8 mouse cellular contexts compared by ENCODE assay signal in the genomic region with DNA sequence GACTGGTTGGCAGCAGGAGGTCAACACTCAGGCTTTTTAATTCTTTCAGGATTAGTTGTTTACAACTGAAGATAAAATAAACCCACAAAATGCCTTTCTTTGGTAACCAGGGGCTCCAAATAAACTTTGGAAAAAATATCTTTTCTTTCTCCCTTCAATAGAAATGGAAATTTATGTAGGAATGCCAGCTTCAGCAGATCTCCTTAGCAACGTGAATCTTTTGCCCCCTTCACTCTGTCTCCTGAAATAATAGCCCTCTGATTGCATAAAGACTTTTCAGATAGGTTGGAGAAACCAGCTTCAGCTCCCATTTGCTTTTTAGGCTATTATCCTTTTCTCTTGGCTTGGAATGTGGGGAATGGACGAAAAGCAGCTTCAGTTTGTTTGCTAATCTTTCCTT. TPM values are rescaled to one million over a fixed set of nuclear protein-coding genes. Genes with fewer than 3 reads are reported as not detected.
DNase-seq lines count a peak whose midpoint lies in the region; ATAC-seq and TF ChIP-seq lines count a peak whose summit lies in the region.
"Had no signal": no experiment of that assay in that cellular context is flagged by ENCODE, and none has a peak within 500 bp of the region (broad histone marks: within the 10 kb centered on the region; RNA-seq: fewer than 3 reads in every experiment).

No protein-coding gene starts in this region.

- H3K9me3 ChIP-seq in lung, embryonic 14.5 days (ENCODE audit: low read depth, low read length) = no peaks in the 10 kb centered on the region
- H3K9me3 ChIP-seq in forebrain, embryonic 14.5 days (replicated peaks; ENCODE audit: control insufficient read depth, low read length) = no peaks in the 10 kb centered on the region
- H3K9me3 ChIP-seq in limb, embryonic 12.5 days = no peaks in the 10 kb centered on the region
- no peaks in the 10 kb centered on the region for H3K9me3 ChIP-seq in stomach, embryonic 16.5 days (replicated peaks; ENCODE audit: control insufficient read depth, low read length)

- peak; percentile 5 for DNase-seq in lung, embryonic 14.5 days
- no peak for DNase-seq in lung, postnatal 25 days (ENCODE audit: low spot score)
- DNase-seq in forebrain, embryonic 14.5 days (ENCODE audit: low spot score) = no peak
- no peak for DNase-seq in layer of hippocampus, postnatal 14 days (ENCODE audit: low spot score in 2 of 2)
- no peak for DNase-seq in frontal cortex, postnatal 10 days (ENCODE audit: low spot score in 2 of 2)
- DNase-seq: layer of hippocampus, postnatal 36 days had no signal

- no peaks in the 10 kb centered on the region for H3K27me3 ChIP-seq in lung, embryonic 14.5 days (ENCODE audit: insufficient read depth, low read length)
- H3K27me3 ChIP-seq in forebrain, embryonic 14.5 days (replicated peaks; ENCODE audit: control insufficient read depth, insufficient read depth, low read length) = no peaks in the 10 kb centered on the region
- no peaks in the 10 kb centered on the region for H3K27me3 ChIP-seq in limb, embryonic 12.5 days
- H3K27me3 ChIP-seq in stomach, embryonic 16.5 days (ENCODE audit: control insufficient read depth, insufficient read depth, low read length) = no peaks in the 10 kb centered on the region

- H3K27ac ChIP-seq in lung, embryonic 14.5 days (ENCODE audit: low read depth) = peak overlapping the region; percentile 90; the same call in 1 of the 2 replicates
- no peak overlapping the region; the same call in 1 of the 2 replicates for H3K27ac ChIP-seq in forebrain, embryonic 14.5 days (ENCODE audit: low read depth, low read length)
- H3K27ac ChIP-seq in limb, embryonic 12.5 days = peak overlapping the region; percentile 91
- H3K27ac ChIP-seq in stomach, embryonic 16.5 days (ENCODE audit: low read length) = no peak overlapping the region

- H3K4me3 ChIP-seq in lung, embryonic 14.5 days (ENCODE audit: low read depth, low read length) = peak overlapping the region; percentile 56
- peak overlapping the region; percentile 55 for H3K4me3 ChIP-seq in forebrain, embryonic 14.5 days (ENCODE audit: low read depth, low read length)
- H3K4me3 ChIP-seq in limb, embryonic 12.5 days (replicated peaks) = peak overlapping the region; percentile 56
- peak overlapping the region; percentile 60 for H3K4me3 ChIP-seq in stomach, embryonic 16.5 days (replicated peaks; ENCODE audit: low read length)

- H3K4me1 ChIP-seq in lung, embryonic 14.5 days (ENCODE audit: insufficient read depth) = no peaks in the 10 kb centered on the region
- H3K4me1 ChIP-seq in forebrain, embryonic 14.5 days (ENCODE audit: control insufficient read depth, insufficient read depth, low read length) = no peaks in the 10 kb centered on the region
- no peaks in the 10 kb centered on the region for H3K4me1 ChIP-seq in limb, embryonic 12.5 days (replicated peaks)
- no peaks in the 10 kb centered on the region for H3K4me1 ChIP-seq in stomach, embryonic 16.5 days (ENCODE audit: control insufficient read depth, insufficient read depth, low read length)

- H3K4me2 ChIP-seq in lung, embryonic 14.5 days = peak overlapping the region; percentile 57
- H3K4me2 ChIP-seq in forebrain, embryonic 14.5 days (ENCODE audit: low read length) = peak overlapping the region; percentile 53
- H3K4me2 ChIP-seq in limb, embryonic 12.5 days = peak overlapping the region; percentile 53
- peak overlapping the region; percentile 54 for H3K4me2 ChIP-seq in stomach, embryonic 16.5 days (ENCODE audit: low read depth, low read length)

- peak overlapping the region; percentile 65 for H3K9ac ChIP-seq in lung, embryonic 14.5 days
- no peak overlapping the region for H3K9ac ChIP-seq in forebrain, embryonic 14.5 days (ENCODE audit: low read length)
- peak overlapping the region; percentile 44; the same call in 1 of the 2 replicates for H3K9ac ChIP-seq in limb, embryonic 12.5 days (replicated peaks)
- H3K9ac ChIP-seq in stomach, embryonic 16.5 days (ENCODE audit: low read length) = no peak overlapping the region

- no peak for TF ChIP-seq CTCF in lung, embryonic 14.5 days (IDR thresholded peaks at IDR 0.05; ENCODE audit: low read depth)

- no peaks in the 10 kb centered on the region for H3K36me3 ChIP-seq in lung, embryonic 14.5 days (ENCODE audit: insufficient read depth)
- H3K36me3 ChIP-seq in forebrain, embryonic 14.5 days (ENCODE audit: control insufficient read depth, insufficient read depth, low read length) = no peaks in the 10 kb centered on the region
- no peaks in the 10 kb centered on the region for H3K36me3 ChIP-seq in limb, embryonic 12.5 days
- H3K36me3 ChIP-seq in stomach, embryonic 16.5 days (ENCODE audit: control insufficient read depth, insufficient read depth, low read length) = no peaks in the 10 kb centered on the region

- no peak for ATAC-seq in lung, embryonic 14.5 days (ENCODE audit: insufficient read depth)
- ATAC-seq in forebrain, embryonic 14.5 days = peak; percentile 47
- no peak for ATAC-seq in limb, embryonic 12.5 days (ENCODE audit: insufficient number of reproducible peaks, insufficient read depth, low FRiP score, low TSS enrichment, low read depth)
- ATAC-seq in stomach, embryonic 16.5 days (ENCODE audit: insufficient read depth, low FRiP score) = no peak

- 9% methylated on average over 2 of the region's 2 CpGs for WGBS in lung, embryonic 14.5 days
- WGBS in forebrain, embryonic 14.5 days = 8% methylated on average over 2 of the region's 2 CpGs
- WGBS in limb, embryonic 12.5 days = 5% methylated on average over 2 of the region's 2 CpGs
- WGBS in stomach, embryonic 16.5 days = 13% methylated on average over 2 of the region's 2 CpGs

RNA-seq across cellular contexts. Expression of gene Tmem47, which starts 2.2 kb away (rescaled TPM):
- polyA plus RNA-seq in lung, embryonic 14.5 days (2014; fragmentation: Nextera tagmentation; extraction: Ambion mirVana) = 27.3 and 30.5 TPM in 2 replicates
- 17.4 and 20.2 TPM in 2 replicates for polyA plus RNA-seq in forebrain, embryonic 14.5 days (2014; fragmentation: Nextera tagmentation; extraction: Ambion mirVana)
- 15.8 and 21.4 TPM in 2 replicates for polyA plus RNA-seq in limb, embryonic 12.5 days (2016; fragmentation: Nextera tagmentation; extraction: Ambion mirVana)
- 16.6 and 17.5 TPM in 2 replicates for polyA plus RNA-seq in stomach, embryonic 16.5 days (2015; fragmentation: Nextera tagmentation; extraction: Ambion mirVana)
- 10 to 100 TPM; 84.9 to 94.5 TPM for total RNA-seq in layer of hippocampus, postnatal 14 days (2021)

Comparison
In these comparisons a context has a peak if more than half of its experiments do, and no peak if none do; other contexts are left out.
1. H3K27ac ChIP-seq: peak in lung, embryonic 14.5 days (single experiment) and limb, embryonic 12.5 days (single experiment); none in forebrain, embryonic 14.5 days (single experiment) and stomach, embryonic 16.5 days (single experiment).
2. H3K9ac ChIP-seq: peak in lung, embryonic 14.5 days (single experiment) and limb, embryonic 12.5 days (single experiment); none in forebrain, embryonic 14.5 days (single experiment) and stomach, embryonic 16.5 days (single experiment).
3. Peak in every context shown above with its lines, with median percentiles within 50 percentile points of each other: H3K4me2 ChIP-seq and H3K4me3 ChIP-seq.